Mouse (Mus musculus) thymus, adult 2 months (tissue): Measurements from ENCODE around the gene Adgrg3. TPM values are rescaled to one million over a fixed set of nuclear protein-coding genes. Genes with fewer than 3 reads are reported as not detected.

Source experiments
- DNase-seq: peaks from one replicate; pipeline ENCODE4 v3.0.0; 2021
- H3K27ac ChIP-seq: fragments of 200-500 bp; 2 replicates; pipeline ENCODE4 v1.5.1; 2012; ENCODE audit warnings: low read length, control low read depth; ENCODE audit not compliant: control insufficient read depth, insufficient read depth
- H3K27me3 ChIP-seq: fragments of 200-500 bp; 2 replicates; pipeline ENCODE4 v1.6.1; 2012; ENCODE audit warnings: mild to moderate bottlenecking, low read length, moderate library complexity, mixed read lengths; ENCODE audit not compliant: control insufficient read depth, insufficient read depth
- H3K36me3 ChIP-seq: fragments of 200-500 bp; 2 replicates; pipeline ENCODE4 v1.6.1; 2012; ENCODE audit warnings: mild to moderate bottlenecking, low read length, moderate library complexity; ENCODE audit not compliant: control insufficient read depth, insufficient read depth
- H3K4me1 ChIP-seq: fragments of 200-500 bp; replicated peaks from 2 replicates; pipeline ENCODE4 v1.6.1; 2012; ENCODE audit warnings: low read length; ENCODE audit not compliant: control insufficient read depth, insufficient read depth
- H3K4me3 ChIP-seq: fragments of 200-500 bp; 2 replicates; pipeline ENCODE4 v1.5.1; 2012; ENCODE audit warnings: mild to moderate bottlenecking, low read length, control low read depth, moderate library complexity; ENCODE audit not compliant: control insufficient read depth, insufficient read depth
- CTCF ChIP-seq: fragments of 200-500 bp; IDR thresholded peaks from 2 replicates; pipeline ENCODE4 v1.5.1; 2012; ENCODE audit warnings: mild to moderate bottlenecking, control low read depth, low read length, moderate library complexity, borderline replicate concordance; ENCODE audit not compliant: control insufficient read depth, poor library complexity, insufficient read depth; ENCODE audit errors: extremely low read depth
- POLR2A ChIP-seq: fragments of 200-500 bp; IDR thresholded peaks from 2 replicates; pipeline ENCODE4 v1.6.1; 2012; ENCODE audit warnings: mild to moderate bottlenecking, low read length, control low read depth, moderate library complexity; ENCODE audit not compliant: control insufficient read depth, poor library complexity, insufficient read depth; ENCODE audit errors: extremely low read depth
- WGBS: fragments of 180-500 bp; shearing (Covaris S2); methylation state at CpG from one replicate; pipeline ENCODE4 v1.1.7; 2018; 5-methylcytosine and 5-hydroxymethylcytosine counted together
- polyA plus RNA-seq: library from polyadenylated mRNA; depleted of rRNA; stranded (reverse); fragments of >200 nt; gene quantifications from 2 replicates; pipeline ENCODE4 v1.2.3, GENCODE M21; 2012

Adgrg3 gene
- polyA plus RNA-seq, 1 experiment: 27.0 TPM

DNA sequence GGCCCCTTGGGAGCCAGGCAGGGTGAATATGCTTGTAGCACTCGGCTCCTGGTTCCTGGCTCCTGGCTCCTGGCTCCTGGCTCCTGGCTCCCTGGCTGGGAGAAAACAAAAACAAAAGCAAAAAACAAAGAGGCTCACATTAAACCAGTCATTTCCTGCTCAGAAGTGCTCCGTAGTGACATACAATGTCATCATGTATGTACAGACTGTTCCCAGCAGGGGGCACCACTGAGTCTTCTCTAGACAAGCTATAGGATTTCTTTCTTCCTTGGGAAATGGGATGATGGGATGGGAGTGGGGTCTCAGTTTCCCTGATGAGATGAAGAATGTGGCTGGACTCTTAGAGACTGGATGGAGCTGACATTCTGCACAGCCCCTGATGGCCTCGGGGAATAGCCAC lies 50.1 kb downstream of the Adgrg3 start:
- peaks cover 3% of the 10 kb centered on the region for H3K4me1 ChIP-seq
- WGBS: 56% methylated on average over 3 of the region's 3 CpGs

DNA sequence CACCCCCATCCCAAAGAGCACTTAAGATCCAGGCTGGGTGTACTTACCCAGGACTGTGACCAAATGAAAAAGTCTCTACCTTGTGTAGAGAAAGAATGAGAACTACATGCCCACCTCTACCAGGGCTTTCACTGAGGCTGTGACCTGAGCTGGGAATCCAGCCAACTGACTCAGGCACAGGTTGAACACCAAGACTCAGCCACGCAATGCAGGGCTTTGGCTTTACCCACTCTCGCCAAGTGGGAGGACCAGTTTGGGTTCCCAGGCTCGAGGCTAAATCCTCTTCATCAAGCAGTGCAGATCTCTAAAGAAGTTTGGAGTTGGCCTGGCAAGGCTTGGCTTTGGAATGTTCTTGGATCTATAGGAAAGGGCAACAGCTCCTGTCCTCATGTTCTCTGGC lies 58.0 kb downstream of the Adgrg3 start:
- WGBS: 81% methylated on average over 3 of the region's 3 CpGs
- no peak for DNase-seq
- H3K27me3 ChIP-seq: no peaks in the 10 kb centered on the region
- H3K27ac ChIP-seq: no peak overlapping the region
- TF ChIP-seq CTCF (no peak), POLR2A (no peak)
- no peaks in the 10 kb centered on the region for H3K4me1 ChIP-seq
- no peak overlapping the region for H3K4me3 ChIP-seq
- H3K36me3 ChIP-seq: no peaks in the 10 kb centered on the region

More for the DNA sequence above, 50.1 kb downstream of the Adgrg3 start:
- Histone ChIP-seq H3K36me3 (no peaks in the 10 kb centered on the region), H3K4me3 (no peak overlapping the region), H3K27me3 (no peaks in the 10 kb centered on the region), H3K27ac (no peak overlapping the region)
- peak; percentile 78 for DNase-seq
- TF ChIP-seq CTCF: no peak
- no peak for TF ChIP-seq POLR2A

GRCm38 (mm10) chr8:95076151-95076550 lies 58.7 kb downstream of the Adgrg3 start:
- H3K4me1 ChIP-seq: no peaks in the 10 kb centered on the region
- no peaks in the 10 kb centered on the region for H3K36me3 ChIP-seq
- DNase-seq: no peak
- H3K27ac ChIP-seq: no peak overlapping the region
- H3K4me3 ChIP-seq: no peak overlapping the region
- TF ChIP-seq POLR2A (no peak), CTCF (no peak)
- WGBS: 94% methylated on average over 17 of the region's 17 CpGs
- no peaks in the 10 kb centered on the region for H3K27me3 ChIP-seq

DNA sequence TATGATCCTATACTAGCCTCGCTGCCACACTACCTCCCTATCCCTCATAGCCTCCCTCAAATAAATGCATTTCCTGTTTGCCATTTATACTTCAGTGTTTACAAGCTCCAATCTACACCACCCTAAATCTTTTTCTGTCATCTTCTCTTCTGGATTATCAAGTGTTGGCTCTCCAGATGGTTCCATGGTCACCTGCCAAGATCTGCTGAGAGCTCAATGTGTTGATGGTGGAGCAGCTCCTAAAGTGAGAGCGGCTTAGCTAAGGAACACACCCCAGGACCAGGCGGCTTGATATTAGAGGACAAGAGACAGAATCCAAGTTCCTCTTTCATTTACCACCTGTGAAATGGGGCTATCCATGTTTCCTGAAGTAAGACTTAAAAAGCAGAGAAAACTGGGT lies 60.6 kb downstream of the Adgrg3 start:
- H3K27me3 ChIP-seq: no peaks in the 10 kb centered on the region
- H3K27ac ChIP-seq: no peak overlapping the region
- TF ChIP-seq POLR2A (no peak), CTCF (no peak)
- H3K36me3 ChIP-seq: no peaks in the 10 kb centered on the region
- H3K4me1 ChIP-seq: peaks cover 8% of the 10 kb centered on the region
- no peak overlapping the region for H3K4me3 ChIP-seq
- no peak for DNase-seq
- 93% methylated on average over 3 of the region's 3 CpGs for WGBS

DNA sequence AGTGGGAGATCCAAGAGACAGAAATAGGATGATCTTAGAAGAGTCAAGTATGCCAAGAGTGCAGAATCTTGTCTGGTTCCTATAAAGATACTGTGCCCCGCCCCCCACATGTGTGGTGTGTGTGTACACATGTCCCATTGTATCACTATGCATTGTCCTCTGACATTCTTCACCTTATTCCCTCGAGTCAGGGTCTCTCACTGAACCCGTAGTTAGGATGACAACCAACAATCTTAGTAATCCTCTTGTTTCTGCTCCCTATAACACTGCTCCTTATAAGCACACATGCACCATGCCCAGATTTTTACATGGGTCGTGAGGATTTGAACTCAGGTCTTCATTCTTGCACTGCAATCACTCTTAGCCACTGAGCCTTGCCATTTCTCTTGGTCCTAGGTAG lies 61.8 kb downstream of the Adgrg3 start:
- TF ChIP-seq CTCF (no peak), POLR2A (no peak)
- Histone ChIP-seq H3K27ac (no peak overlapping the region), H3K4me3 (no peak overlapping the region), H3K4me1 (peaks cover 8% of the 10 kb centered on the region), H3K36me3 (no peaks in the 10 kb centered on the region), H3K27me3 (no peaks in the 10 kb centered on the region)
- 95% methylated on average over 4 of the region's 4 CpGs for WGBS
- DNase-seq: no peak

- peak; percentile 98 for DNase-seq
- Histone ChIP-seq H3K36me3 (no peaks in the 10 kb centered on the region), H3K27me3 (no peaks in the 10 kb centered on the region), H3K4me1 (peaks cover 8% of the 10 kb centered on the region), H3K4me3 (peak within 1 kb of the TSS; percentile 94), H3K27ac (peak within 1 kb of the TSS; percentile 56; the same call in 1 of the 2 replicates)
- WGBS: under 1% methylated on average over 47 of the region's 47 CpGs
- TF ChIP-seq CTCF (no peak), POLR2A (peak; percentile 84)
These were observed 63.2 kb downstream of the Adgrg3 start, which contains the start of gene Katnb1 for GRCm38 (mm10) chr8:95080381-95081341. Gene Katnb1 (plus strand): TSS chr8:95081186.
